Mouse (Mus musculus): Measurements from ENCODE around the gene Acox1.
A peak's percentile ranks its signal among the peaks of the same experiment; 100 is the strongest.

Acox1 gene

GRCm38 (mm10) chr11:116167232-116167631 is 31.6 kb downstream of the Acox1 start:
- DNase-seq, result no peak

GRCm38 (mm10) chr11:116163002-116163401 is 35.8 kb downstream of the Acox1 start:
- peak; percentile 53 for DNase-seq

GRCm38 (mm10) chr11:116162146-116162545 is 36.7 kb downstream of the Acox1 start:
- DNase-seq, result no peak

- no peak for DNase-seq
Observed at GRCm38 (mm10) chr11:116161312-116161711, 37.5 kb downstream of the Acox1 start.

GRCm38 (mm10) chr11:116150960-116151359 is 47.9 kb downstream of the Acox1 start:
- no peak for DNase-seq

GRCm38 (mm10) chr11:116149341-116149740 is 49.5 kb downstream of the Acox1 start:
- DNase-seq, result no peak

GRCm38 (mm10) chr11:116148761-116149221 is 50.1 kb downstream of the Acox1 start:
- DNase-seq, result no peak

- peak; percentile 68 for DNase-seq
Observed at GRCm38 (mm10) chr11:116146294-116146985, 52.4 kb downstream of the Acox1 start.

GRCm38 (mm10) chr11:116145481-116146293 is 53.2 kb downstream of the Acox1 start:
- DNase-seq, result peak; percentile 36

- DNase-seq, result no peak
Observed at GRCm38 (mm10) chr11:116143468-116143867, 55.4 kb downstream of the Acox1 start.

- no peak for DNase-seq
Observed at GRCm38 (mm10) chr11:116142211-116142991, 56.4 kb downstream of the Acox1 start.

GRCm38 (mm10) chr11:116138468-116139138 is 60.2 kb downstream of the Acox1 start, which contains the start of gene Mrpl38:
Gene Mrpl38, minus strand, starts transcription at chr11:116138868.
- peak; percentile 93 for DNase-seq

- no peak for DNase-seq
Observed at GRCm38 (mm10) chr11:116138096-116138467, 60.8 kb downstream of the Acox1 start.

- no peak for DNase-seq
Observed at GRCm38 (mm10) chr11:116134171-116134570, 64.7 kb downstream of the Acox1 start.

GRCm38 (mm10) chr11:116133497-116133896 is 65.3 kb downstream of the Acox1 start:
- no peak for DNase-seq

GRCm38 (mm10) chr11:116132366-116133333 is 66.2 kb downstream of the Acox1 start:
- peak; percentile 53 for DNase-seq

GRCm38 (mm10) chr11:116131349-116132170 is 67.3 kb downstream of the Acox1 start:
- DNase-seq, result no peak

- DNase-seq, result peak; percentile 95
Observed at GRCm38 (mm10) chr11:116130488-116131205, 68.2 kb downstream of the Acox1 start, which contains the start of gene Trim65. Gene Trim65, minus strand, starts transcription at chr11:116131128.

- peak; percentile 15 for DNase-seq
Observed at GRCm38 (mm10) chr11:116129993-116130487, 68.8 kb downstream of the Acox1 start.
